ENCODE assay signal across 26 mouse cellular contexts in the genomic region with DNA sequence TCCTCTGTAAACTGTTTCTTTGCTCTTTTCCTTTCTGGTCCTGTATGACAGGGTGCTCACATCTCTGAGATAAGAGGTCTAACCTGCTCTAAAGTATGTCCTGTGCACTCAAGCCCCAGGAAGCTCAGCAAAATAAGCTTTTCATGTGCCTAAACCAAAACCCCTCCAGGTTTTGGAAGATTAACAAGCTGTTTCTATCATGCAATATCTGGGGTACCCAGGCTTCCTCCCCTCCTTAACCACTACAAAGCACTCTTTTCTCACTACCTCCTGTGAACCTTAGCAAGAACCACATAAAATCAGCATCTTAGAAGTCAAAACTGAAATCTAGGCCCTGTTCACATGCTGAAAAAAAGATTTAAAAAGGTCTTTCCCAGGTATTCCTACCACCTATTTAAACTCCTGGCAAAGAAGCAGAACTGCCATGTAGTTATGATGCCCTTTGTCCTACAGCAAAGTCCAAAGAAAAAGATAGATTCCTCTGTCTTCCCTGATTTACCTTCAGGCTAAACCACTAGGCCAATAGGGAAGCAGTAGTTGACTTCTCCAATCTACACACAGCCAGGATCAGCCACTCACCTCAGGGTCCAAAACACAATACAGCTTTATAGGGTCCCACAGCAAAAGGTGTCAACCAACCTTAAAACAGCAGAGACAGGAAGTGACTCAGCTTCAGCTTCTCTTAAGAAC. TPM values are rescaled to one million over a fixed set of nuclear protein-coding genes. Genes with fewer than 3 reads are reported as not detected.
A peak's percentile ranks its signal among the peaks of the same experiment; 100 is the strongest.
DNase-seq lines count a peak whose midpoint lies in the region; ATAC-seq and TF ChIP-seq lines count a peak whose summit lies in the region.
"Had no signal": no experiment of that assay in that cellular context is flagged by ENCODE, and none has a peak within 500 bp of the region (broad histone marks: within the 10 kb centered on the region; RNA-seq: fewer than 3 reads in every experiment).

No protein-coding gene starts in this region.

- peak overlapping the region; percentile 73; the same call in 1 of the 2 replicates for H3K27ac ChIP-seq in intestine, embryonic 15.5 days
- peak overlapping the region; percentile 99 for H3K27ac ChIP-seq in small intestine, adult 2 months (ENCODE audit: insufficient read depth, low read depth, low read length)
- H3K27ac ChIP-seq in heart, embryonic 11.5 days (ENCODE audit: low read depth, low read length) = no peak overlapping the region
- H3K27ac ChIP-seq: embryonic facial prominence, embryonic 15.5 days; heart, embryonic 13.5 days; hindbrain, embryonic 13.5 days; kidney, postnatal 0 days; left cerebral cortex, adult 2 months; limb, embryonic 15.5 days; midbrain, embryonic 10.5 days; neural tube, embryonic 15.5 days had no signal

- peak; percentile 20 for DNase-seq in CD4-positive, CD25-positive, alpha-beta regulatory T cell, adult 2 months (ENCODE audit: low read depth, low spot score)
- DNase-seq in thymus, postnatal 0 days (ENCODE audit: low spot score) = peak; percentile 28
- no peak for DNase-seq in thymus, postnatal 10 days (ENCODE audit: low spot score in 2 of 2)
- DNase-seq: adrenal gland, postnatal 14 days; gastrocnemius, postnatal 14 days; heart, adult 11 months; left cerebral cortex, postnatal 4 days; lung, adult 18-20 months; lung, postnatal 10 days; right cerebral cortex, adult 18-20 months had no signal

- H3K4me1 ChIP-seq in intestine, embryonic 15.5 days (replicated peaks) = no peaks in the 10 kb centered on the region
- peaks cover 6% of the 10 kb centered on the region; the same call in 1 of the 2 replicates for H3K4me1 ChIP-seq in small intestine, adult 2 months (ENCODE audit: control insufficient read depth, insufficient read depth, insufficient read length, low read length)
- H3K4me1 ChIP-seq in heart, embryonic 11.5 days (ENCODE audit: control insufficient read depth, insufficient read depth, low read length) = peaks cover 6% of the 10 kb centered on the region; the same call in 1 of the 2 replicates

- H3K4me3 ChIP-seq in intestine, embryonic 15.5 days (replicated peaks) = no peak overlapping the region
- H3K4me3 ChIP-seq in small intestine, adult 2 months (ENCODE audit: low read depth, low read length) = no peak overlapping the region
- no peak overlapping the region for H3K4me3 ChIP-seq in heart, embryonic 11.5 days (ENCODE audit: low read depth, low read length)
- H3K4me3 ChIP-seq: embryonic facial prominence, embryonic 15.5 days; heart, embryonic 13.5 days; hindbrain, embryonic 13.5 days; left cerebral cortex, adult 2 months; limb, embryonic 15.5 days; midbrain, embryonic 10.5 days; myocyte; neural tube, embryonic 15.5 days had no signal

- no peak overlapping the region for H3K9ac ChIP-seq in intestine, embryonic 15.5 days
- H3K9ac ChIP-seq in heart, embryonic 11.5 days (ENCODE audit: low read depth, low read length) = no peak overlapping the region
- H3K9ac ChIP-seq: embryonic facial prominence, embryonic 15.5 days; heart, embryonic 13.5 days; hindbrain, embryonic 13.5 days; limb, embryonic 15.5 days; neural tube, embryonic 15.5 days had no signal

- no peak for TF ChIP-seq POLR2A in small intestine, adult 2 months (IDR thresholded peaks at IDR 0.05; ENCODE audit: low read depth, low read length)

- peak overlapping the region; percentile 26; the same call in 1 of the 2 replicates for H3K4me2 ChIP-seq in intestine, embryonic 15.5 days (replicated peaks)
- no peak overlapping the region for H3K4me2 ChIP-seq in heart, embryonic 11.5 days
- H3K4me2 ChIP-seq: embryonic facial prominence, embryonic 15.5 days; heart, embryonic 13.5 days; hindbrain, embryonic 13.5 days; limb, embryonic 15.5 days; neural tube, embryonic 15.5 days had no signal

- ATAC-seq in CD4-positive, CD25-positive, alpha-beta regulatory T cell, adult 4 months = no peak
- no peak for ATAC-seq in intestine, embryonic 15.5 days
- ATAC-seq in frontal cortex, adult (ENCODE audit: low TSS enrichment) = no peak
- no peak for ATAC-seq in heart, embryonic 11.5 days (replicated peaks; ENCODE audit: insufficient number of reproducible peaks, low FRiP score, low TSS enrichment)
- ATAC-seq: forebrain, embryonic 14.5 days; midbrain, embryonic 16.5 days had no signal

- H3K27me3 ChIP-seq in intestine, embryonic 15.5 days (replicated peaks) = no peaks in the 10 kb centered on the region
- no peaks in the 10 kb centered on the region for H3K27me3 ChIP-seq in small intestine, adult 2 months (ENCODE audit: control insufficient read depth, insufficient read depth, low read length)
- H3K27me3 ChIP-seq in heart, embryonic 11.5 days (ENCODE audit: control insufficient read depth, insufficient read depth, low read length) = no peaks in the 10 kb centered on the region
- H3K27me3 ChIP-seq: embryonic facial prominence, embryonic 15.5 days; heart, embryonic 13.5 days; hindbrain, embryonic 13.5 days; limb, embryonic 15.5 days; neural tube, embryonic 15.5 days had no signal

- no peak for TF ChIP-seq CTCF in small intestine, adult 2 months (IDR thresholded peaks at IDR 0.05; ENCODE audit: extremely low read depth, insufficient read length, insufficient replicate concordance, low read depth, low read length)

- no peaks in the 10 kb centered on the region for H3K36me3 ChIP-seq in intestine, embryonic 15.5 days
- H3K36me3 ChIP-seq in small intestine, adult 2 months (ENCODE audit: control insufficient read depth, insufficient read depth, low read length) = peaks cover 6% of the 10 kb centered on the region
- H3K36me3 ChIP-seq in heart, embryonic 11.5 days (ENCODE audit: control insufficient read depth, insufficient read depth, low read length) = no peaks in the 10 kb centered on the region
- H3K36me3 ChIP-seq: embryonic facial prominence, embryonic 15.5 days; hindbrain, embryonic 13.5 days had no signal

- H3K9me3 ChIP-seq in intestine, embryonic 15.5 days = no peaks in the 10 kb centered on the region
- no peaks in the 10 kb centered on the region for H3K9me3 ChIP-seq in heart, embryonic 11.5 days (replicated peaks; ENCODE audit: control insufficient read depth, low read length)
- H3K9me3 ChIP-seq: embryonic facial prominence, embryonic 15.5 days; heart, embryonic 13.5 days; hindbrain, embryonic 13.5 days; limb, embryonic 15.5 days; midbrain, embryonic 10.5 days; neural tube, embryonic 15.5 days had no signal

RNA-seq across cellular contexts. Expression of gene Fam160a2, which starts 4.6 kb away (rescaled TPM):
- 10 to 100 TPM in 1 of 2 experiments, 1 to 10 TPM in 1; 9.6 to 27.0 TPM for polyA plus RNA-seq in CD4-positive, CD25-positive, alpha-beta regulatory T cell, adult 4 months (2017; shearing (Covaris generic))
- 13.7 and 16.0 TPM in 2 replicates for polyA plus RNA-seq in thymus, postnatal 0 days (2015; fragmentation: Nextera tagmentation; extraction: Ambion mirVana)
- 39.6 and 45.9 TPM in 2 replicates for polyA plus RNA-seq in intestine, embryonic 15.5 days (2015; fragmentation: Nextera tagmentation; extraction: Ambion mirVana)
- polyA plus RNA-seq in small intestine, adult 2 months (2012; rRNA removed) = 48.0 and 102 TPM in 2 replicates
- polyA plus RNA-seq in heart, embryonic 11.5 days (2014; fragmentation: Nextera tagmentation; extraction: Ambion mirVana) = 29.7 and 30.6 TPM in 2 replicates

RNA-seq across cellular contexts. Expression of gene Cnga4, which starts 9.1 kb away (rescaled TPM):
- not detected for polyA plus RNA-seq in CD4-positive, CD25-positive, alpha-beta regulatory T cell, adult 4 months (2017; shearing (Covaris generic))
- 0.05 TPM in 1 of 2 replicates, not detected in the other for polyA plus RNA-seq in thymus, postnatal 0 days (2015; fragmentation: Nextera tagmentation; extraction: Ambion mirVana)
- not detected in 2 replicates for polyA plus RNA-seq in intestine, embryonic 15.5 days (2015; fragmentation: Nextera tagmentation; extraction: Ambion mirVana)
- polyA plus RNA-seq in small intestine, adult 2 months (2012; rRNA removed) = 0.10 TPM in 1 of 2 replicates, not detected in the other
- polyA plus RNA-seq in heart, embryonic 11.5 days (2014; fragmentation: Nextera tagmentation; extraction: Ambion mirVana) = not detected in 2 replicates
- polyA plus RNA-seq: forebrain, embryonic 14.5 days; heart, embryonic 13.5 days; kidney, postnatal 0 days; midbrain, embryonic 10.5 days had no signal

RNA-seq across cellular contexts. Expression of gene Gm5901, which starts 20.4 kb away (rescaled TPM):
- not detected for polyA plus RNA-seq in CD4-positive, CD25-positive, alpha-beta regulatory T cell, adult 4 months (2017; shearing (Covaris generic))
- polyA plus RNA-seq in thymus, postnatal 0 days (2015; fragmentation: Nextera tagmentation; extraction: Ambion mirVana) = not detected in 2 replicates
- not detected in 2 replicates for polyA plus RNA-seq in intestine, embryonic 15.5 days (2015; fragmentation: Nextera tagmentation; extraction: Ambion mirVana)
- not detected in 2 replicates for polyA plus RNA-seq in small intestine, adult 2 months (2012; rRNA removed)
- polyA plus RNA-seq in heart, embryonic 11.5 days (2014; fragmentation: Nextera tagmentation; extraction: Ambion mirVana) = not detected in 2 replicates
- polyA plus RNA-seq: embryonic facial prominence, embryonic 15.5 days; forebrain, embryonic 14.5 days; heart, embryonic 13.5 days; hindbrain, embryonic 13.5 days; kidney, postnatal 0 days; limb, embryonic 15.5 days; midbrain, embryonic 10.5 days; midbrain, embryonic 16.5 days; myocyte; neural tube, embryonic 15.5 days had no signal

RNA-seq across cellular contexts. Expression of gene Olfr692, which starts 27.2 kb away (rescaled TPM):
- polyA plus RNA-seq in CD4-positive, CD25-positive, alpha-beta regulatory T cell, adult 4 months (2017; shearing (Covaris generic)) = not detected
- not detected in 2 replicates for polyA plus RNA-seq in thymus, postnatal 0 days (2015; fragmentation: Nextera tagmentation; extraction: Ambion mirVana)
- polyA plus RNA-seq in intestine, embryonic 15.5 days (2015; fragmentation: Nextera tagmentation; extraction: Ambion mirVana) = not detected in 2 replicates
- not detected in 2 replicates for polyA plus RNA-seq in small intestine, adult 2 months (2012; rRNA removed)
- polyA plus RNA-seq in heart, embryonic 11.5 days (2014; fragmentation: Nextera tagmentation; extraction: Ambion mirVana) = not detected in 2 replicates
- polyA plus RNA-seq: forebrain, embryonic 14.5 days; heart, embryonic 13.5 days; hindbrain, embryonic 13.5 days; kidney, postnatal 0 days; limb, embryonic 15.5 days; midbrain, embryonic 10.5 days; midbrain, embryonic 16.5 days; myocyte; neural tube, embryonic 15.5 days had no signal

RNA-seq across cellular contexts. Expression of gene Cckbr, which starts 30.3 kb away (rescaled TPM):
- polyA plus RNA-seq in CD4-positive, CD25-positive, alpha-beta regulatory T cell, adult 4 months (2017; shearing (Covaris generic)) = not detected
- polyA plus RNA-seq in thymus, postnatal 0 days (2015; fragmentation: Nextera tagmentation; extraction: Ambion mirVana) = 0.06 and 0.20 TPM in 2 replicates
- 0.08 and 0.24 TPM in 2 replicates for polyA plus RNA-seq in intestine, embryonic 15.5 days (2015; fragmentation: Nextera tagmentation; extraction: Ambion mirVana)
- 0.04 and 0.34 TPM in 2 replicates for polyA plus RNA-seq in small intestine, adult 2 months (2012; rRNA removed)
- polyA plus RNA-seq in heart, embryonic 11.5 days (2014; fragmentation: Nextera tagmentation; extraction: Ambion mirVana) = 0.16 TPM in 1 of 2 replicates, not detected in the other
- polyA plus RNA-seq: limb, embryonic 15.5 days; myocyte had no signal

Comparison
In these comparisons a context has a peak if more than half of its experiments do, and no peak if none do; other contexts are left out.
1. DNase-seq: peak in CD4-positive, CD25-positive, alpha-beta regulatory T cell, adult 2 months (single experiment) and thymus, postnatal 0 days (single experiment); none in thymus, postnatal 10 days (0 of 2).